Mouse (Mus musculus) heart, postnatal 25 days (tissue): Measurements from ENCODE around the gene Pepd. TPM values are rescaled to one million over a fixed set of nuclear protein-coding genes. Genes with fewer than 3 reads are reported as not detected.

Experiments used
- DNase-seq: peaks from one replicate; pipeline ENCODE4 v3.0.0; 2022; ENCODE audit warnings: low spot score
- intact Hi-C: fragments of 180-260 bp; cut with DNase I; formaldehyde crosslinking; loops from one replicate; pipeline ENCODE4 v1.15.1; 2025
- total RNA-seq, 2 experiments: library from RNA; stranded (reverse); gene quantifications; 2 replicates each; pipeline ENCODE4 v1.2.3; 2021

Gene Pepd
- total RNA-seq, 2 experiments from 2014 or later: 22.9 to 23.4 TPM

DNA sequence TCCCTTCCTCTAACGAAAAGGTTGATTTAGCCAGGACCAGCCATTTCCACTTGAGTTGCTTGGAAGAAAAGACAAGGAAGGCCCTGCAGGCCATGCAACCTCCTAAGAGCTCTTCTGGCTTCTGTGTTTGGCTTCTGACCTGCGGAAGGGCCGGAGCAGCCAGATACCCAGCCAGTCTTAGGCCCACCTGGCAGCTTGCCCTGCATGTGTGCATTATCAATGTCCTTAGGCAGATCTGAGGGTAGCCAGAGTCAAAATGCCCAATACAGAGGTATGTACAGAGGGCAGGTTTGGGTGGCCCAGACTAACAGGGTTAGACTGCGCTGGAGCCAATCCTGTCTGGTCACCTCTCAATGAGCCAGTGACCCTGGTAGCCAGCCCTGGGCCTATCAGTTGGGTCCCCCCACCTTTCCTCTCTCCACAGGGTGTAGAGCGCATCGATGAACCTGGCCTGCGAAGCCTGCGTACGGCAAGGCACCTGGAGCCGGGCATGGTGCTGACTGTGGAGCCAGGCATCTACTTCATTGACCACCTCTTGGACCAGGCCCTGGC lies 131.2 kb downstream of the Pepd start:
- no peak for DNase-seq
- intact Hi-C loops: loop anchor here (5.0 kb wide), 1 partner anchor 74 kb away; the partner anchor contains the start of gene Cebpa

DNA sequence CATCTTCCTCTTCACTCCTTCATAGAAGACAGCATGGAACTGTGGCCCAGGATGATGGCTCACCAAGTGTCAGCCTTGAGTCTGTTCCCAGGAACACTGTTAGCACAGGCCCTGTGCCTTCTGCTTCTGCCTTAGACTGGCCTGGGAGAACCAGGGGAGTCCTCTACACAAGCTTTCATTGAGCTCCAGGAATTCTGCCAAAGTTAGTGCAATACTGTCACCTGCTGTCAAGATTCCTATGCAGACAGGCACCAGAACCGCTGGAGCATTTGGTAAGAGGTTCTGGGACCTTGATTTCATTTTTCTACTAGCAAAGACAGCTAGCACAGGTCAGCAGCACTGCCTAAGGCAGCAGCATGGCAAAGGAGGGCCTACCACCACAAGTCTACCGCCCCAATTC lies 132.5 kb downstream of the Pepd start:
- no peak for DNase-seq
- intact Hi-C loops: loop anchor here (5.0 kb wide), 1 partner anchor 73 kb away; the partner anchor contains the start of gene Cebpa

- intact Hi-C loops: no loop called here
- DNase-seq: no peak
Observed at GRCm38 (mm10) chr7:35046091-35046490, 133.9 kb downstream of the Pepd start.

DNA sequence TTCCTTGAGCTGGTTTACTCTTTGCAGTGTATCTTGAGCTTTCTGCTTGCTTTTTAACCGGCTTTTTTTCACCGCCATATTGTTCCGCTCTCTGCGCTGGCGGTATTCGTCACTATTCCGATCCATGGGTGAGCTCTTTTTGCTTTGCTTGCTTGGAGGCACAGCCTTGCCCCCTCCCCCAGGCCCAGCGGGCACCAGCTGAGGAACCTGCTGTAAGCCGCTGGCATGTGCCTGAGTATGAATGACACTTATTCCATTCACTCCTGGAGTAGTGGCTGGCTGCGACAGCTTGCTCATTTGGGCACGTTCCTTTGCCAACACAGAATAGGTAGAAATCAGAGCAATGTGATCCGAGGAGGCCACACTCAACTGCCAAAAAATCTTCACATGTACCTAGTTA lies 138.4 kb downstream of the Pepd start:
- DNase-seq: no peak
- intact Hi-C loops: loop anchor here (10.0 kb wide), 1 partner anchor 184 kb away; no protein-coding TSS in a partner anchor

DNA sequence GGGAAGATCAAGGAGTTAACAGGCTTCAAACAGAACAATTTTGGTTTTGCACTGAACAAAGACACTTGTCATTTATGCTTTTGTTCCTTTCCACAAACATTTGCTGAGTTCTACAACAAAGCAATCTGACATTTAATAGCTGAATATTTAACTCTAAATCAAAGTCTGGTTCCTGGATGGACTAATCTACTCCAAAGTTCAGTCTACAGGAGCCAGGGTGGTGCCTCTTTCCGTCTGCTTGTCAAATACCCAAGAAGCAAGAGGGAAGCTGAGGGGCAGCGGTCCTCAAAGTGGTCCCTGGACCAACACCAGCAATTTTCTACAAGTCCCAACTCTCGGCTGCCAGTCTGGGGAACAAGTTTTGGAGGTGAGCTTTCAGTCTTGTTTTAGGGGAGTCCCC lies 141.0 kb downstream of the Pepd start:
- no peak for DNase-seq
- intact Hi-C loops: loop anchor here (10.0 kb wide), 1 partner anchor 182 kb away; no protein-coding TSS in a partner anchor

DNA sequence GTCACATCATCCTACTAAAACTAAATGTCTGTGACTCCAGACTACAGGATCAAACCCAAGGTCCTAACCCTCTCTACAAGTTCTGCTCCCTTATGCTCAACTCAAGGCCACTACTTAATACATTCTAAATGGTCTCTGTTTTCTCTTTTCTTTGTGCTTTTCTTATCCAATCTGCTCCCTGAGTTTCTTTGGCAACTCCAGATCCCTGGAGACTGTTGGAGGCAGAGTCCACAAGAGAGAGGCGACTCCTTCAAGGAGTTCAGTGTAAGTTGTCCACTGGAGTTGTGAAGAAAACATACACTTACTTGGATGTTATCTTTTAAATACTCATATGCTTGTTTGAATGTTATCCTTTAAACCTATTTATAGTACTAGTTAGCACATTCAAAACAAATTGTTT lies 142.1 kb downstream of the Pepd start:
- no peak for DNase-seq
- intact Hi-C loops: loop anchor here (10.0 kb wide), 1 partner anchor 181 kb away; no protein-coding TSS in a partner anchor

DNA sequence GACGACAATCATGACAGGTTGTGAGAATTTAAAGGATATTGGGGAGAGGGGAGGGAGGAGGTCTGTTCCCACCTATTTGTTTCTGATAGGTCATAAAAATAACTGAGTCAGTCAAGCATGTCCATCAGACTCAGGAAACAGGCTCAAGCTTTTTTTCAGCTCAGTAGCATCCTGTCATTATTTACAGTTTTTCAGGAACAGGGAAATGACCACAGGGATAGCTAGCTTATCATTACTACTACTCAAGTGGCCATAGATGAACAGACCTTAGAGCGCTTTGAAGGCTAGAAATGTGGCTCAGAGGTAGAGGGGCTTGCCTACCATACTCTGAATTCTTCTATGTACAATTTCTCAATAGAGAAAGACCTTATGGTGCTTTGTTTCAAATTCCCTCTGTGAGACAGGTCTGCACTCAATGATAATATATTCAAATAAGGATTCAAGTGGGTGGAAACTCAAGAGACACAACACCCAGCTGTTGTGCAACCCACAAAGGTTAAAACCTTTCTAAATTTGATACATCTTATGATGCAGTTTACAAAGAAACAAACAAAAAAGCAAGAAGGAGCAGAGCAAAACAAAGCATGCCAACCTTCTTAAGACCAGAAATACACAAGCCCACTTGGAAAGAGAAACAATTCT lies 142.9 kb downstream of the Pepd start:
- intact Hi-C loops: loop anchor here (10.0 kb wide), 1 partner anchor 180 kb away; no protein-coding TSS in a partner anchor
- no peak for DNase-seq

DNA sequence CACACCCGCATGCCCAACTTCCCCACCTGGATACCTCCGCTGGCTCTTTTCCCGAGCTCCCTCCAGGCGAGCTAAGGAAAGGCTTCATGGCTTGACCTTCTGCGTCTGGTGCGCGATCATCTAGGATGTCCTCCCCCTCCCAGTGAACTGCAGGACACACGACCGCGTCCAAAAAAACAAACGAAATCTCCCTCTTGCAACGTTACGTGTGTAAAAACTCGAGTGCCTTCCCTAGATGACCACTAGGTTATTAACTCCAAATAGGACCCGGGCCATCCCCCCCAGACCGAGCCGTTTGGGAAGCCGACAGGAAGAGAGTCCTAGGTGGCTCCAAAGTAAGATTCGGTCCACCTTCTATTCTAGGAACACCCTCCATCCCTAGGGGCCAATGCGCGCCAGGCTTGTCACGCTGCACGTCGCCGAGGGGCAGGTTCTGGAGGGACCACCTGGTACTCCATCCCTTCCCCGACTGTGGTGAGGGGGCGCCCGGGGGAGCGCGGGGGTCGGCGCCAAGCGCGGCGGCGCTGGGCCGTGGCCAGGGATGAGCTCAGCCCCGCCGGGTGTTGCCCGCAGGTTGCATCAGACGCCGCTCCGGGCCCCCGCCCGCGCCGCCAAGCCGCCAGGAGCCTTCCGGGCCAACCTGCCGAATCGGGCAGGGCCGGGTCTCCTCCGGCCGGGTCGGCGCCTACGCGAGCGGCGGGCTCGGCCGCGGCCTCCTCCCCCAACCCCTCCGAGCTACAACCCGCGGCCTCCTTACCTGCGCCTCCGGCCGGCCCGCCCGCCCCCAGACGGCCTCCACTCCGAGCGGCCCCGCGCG lies 143.6 kb downstream of the Pepd start:
- DNase-seq: peak; percentile 56
- intact Hi-C loops: loop anchor here (2.0 to 10.0 kb wide), 3 partner anchors 25 to 179 kb away; partner anchors contain the start of gene Cebpa

- DNase-seq: peak; percentile 96
- intact Hi-C loops: loop anchor here (2.0 to 10.0 kb wide), 3 partner anchors 24 to 178 kb away; partner anchors contain the start of gene Cebpa
Observed at GRCm38 (mm10) chr7:35056436-35056864, 144.3 kb downstream of the Pepd start, which contains the start of gene Cebpg. TSS of gene Cebpg (minus strand) at chr7:35056573.

DNA sequence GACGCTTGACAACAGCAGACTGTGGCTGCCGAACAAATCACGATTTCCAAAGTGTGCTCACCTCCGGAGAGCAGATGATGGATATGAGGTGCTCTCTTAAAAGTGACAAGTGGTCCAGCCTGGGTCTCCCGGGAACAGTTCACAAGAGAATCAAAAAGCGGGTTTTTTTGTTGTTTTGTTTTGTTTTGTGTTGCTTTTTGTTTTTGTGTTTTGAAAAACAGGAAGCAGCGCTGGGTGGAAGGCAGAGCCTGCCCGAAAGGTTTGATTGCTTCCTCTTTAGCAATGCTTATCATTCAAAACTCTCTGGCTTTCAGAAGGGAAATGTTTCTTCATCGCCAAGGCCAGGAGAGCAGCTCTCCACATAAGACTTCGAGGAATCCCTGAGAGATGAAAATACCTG lies 144.8 kb downstream of the Pepd start:
- no peak for DNase-seq

GRCm38 (mm10) chr7:35057569-35057968 lies 145.4 kb downstream of the Pepd start:
- intact Hi-C loops: loop anchor here (2.0 to 10.0 kb wide), 3 partner anchors 23 to 177 kb away; partner anchors contain the start of gene Cebpa
- no peak for DNase-seq

More for the DNA sequence above, 144.8 kb downstream of the Pepd start:
- intact Hi-C loops: loop anchor here (2.0 to 10.0 kb wide), 3 partner anchors 24 to 178 kb away; partner anchors contain the start of gene Cebpa

GRCm38 (mm10) chr7:35058329-35058728 lies 146.2 kb downstream of the Pepd start:
- DNase-seq: no peak
- intact Hi-C loops: loop anchor here (10.0 kb wide), 1 partner anchor 176 kb away; no protein-coding TSS in a partner anchor

GRCm38 (mm10) chr7:35059467-35059866 lies 147.3 kb downstream of the Pepd start:
- DNase-seq: no peak
- intact Hi-C loops: loop anchor here (10.0 kb wide), 1 partner anchor 175 kb away; no protein-coding TSS in a partner anchor

- no peak for DNase-seq
- intact Hi-C loops: no loop called here
Observed at GRCm38 (mm10) chr7:35064286-35065258, 152.4 kb downstream of the Pepd start.

- DNase-seq: no peak
- intact Hi-C loops: no loop called here
Observed at GRCm38 (mm10) chr7:35065958-35066357, 153.8 kb downstream of the Pepd start.

DNA sequence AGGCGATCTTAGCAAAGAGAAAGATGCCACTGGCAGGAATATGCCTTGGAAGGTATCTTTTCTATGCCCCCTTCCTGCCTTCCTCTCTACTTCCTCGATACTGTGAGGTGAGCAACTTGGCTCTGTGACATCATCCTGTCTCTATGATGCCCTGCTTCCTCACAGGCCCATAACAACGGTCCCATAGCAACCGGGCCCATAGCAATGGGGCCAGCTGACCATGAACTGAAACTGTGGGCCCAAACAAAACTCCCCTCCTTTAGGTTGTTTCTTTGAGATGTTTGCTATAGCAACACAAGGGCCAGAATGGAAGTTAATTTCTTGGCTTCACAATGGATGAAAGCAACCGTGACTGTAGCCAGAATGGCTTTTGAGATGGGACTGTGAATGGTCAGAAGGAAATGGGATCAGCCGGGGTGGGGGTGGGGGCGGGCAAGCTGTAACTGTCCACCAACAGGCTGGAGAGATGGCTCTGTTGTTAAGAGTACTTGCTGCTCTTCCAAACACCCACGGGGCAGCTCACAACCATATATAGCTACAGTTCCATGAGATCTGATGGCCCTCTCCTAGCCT lies 154.5 kb downstream of the Pepd start:
- DNase-seq: no peak
- intact Hi-C loops: no loop called here

DNA sequence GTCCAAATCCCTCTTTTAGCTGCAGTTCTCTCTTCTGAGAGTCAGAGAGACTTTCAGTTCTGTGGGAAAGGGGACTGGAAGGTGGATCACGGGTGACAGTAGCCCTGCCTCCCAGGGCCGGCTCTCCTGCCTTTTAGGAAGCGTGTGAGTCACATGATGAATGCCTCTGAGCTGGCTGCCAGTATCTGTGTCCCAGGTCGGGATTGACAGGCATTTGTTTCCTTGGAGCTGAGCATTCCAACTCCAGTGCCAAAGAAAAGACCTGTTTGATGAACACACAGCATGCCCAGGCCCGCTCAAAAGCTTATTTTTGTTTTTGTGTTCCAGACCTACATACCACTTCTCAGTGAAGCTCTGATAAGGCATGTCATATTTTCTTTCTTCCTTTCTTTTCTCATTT lies 164.5 kb downstream of the Pepd start:
- intact Hi-C loops: no loop called here
- DNase-seq: no peak

GRCm38 (mm10) chr7:35080843-35081338 lies 168.7 kb downstream of the Pepd start:
- intact Hi-C loops: loop anchor here (2.0 to 5.0 kb wide), 3 partner anchors 24 to 54 kb away; partner anchors contain the start of genes Cebpa and Cebpg
- peak; percentile 62 for DNase-seq
